Mouse (Mus musculus) embryo, embryonic 11 days (tissue): Measurements from ENCODE around the gene Timd2.
"Not testable (repeated sequence)": the region's sequence is repeated elsewhere in the genome, so short reads cannot be mapped to it uniquely, and the experiment has no call there.

Source experiments
- DNase-seq: peaks from one replicate; pipeline ENCODE4 v3.0.0-alpha.2; 2015

Timd2 gene

GRCm38 (mm10) chr11:46652476-46652875 is 54.4 kb downstream of the Timd2 start:
- DNase-seq: no peak

- not testable (repeated sequence) for DNase-seq
These were observed 57.2 kb downstream of the Timd2 start for GRCm38 (mm10) chr11:46649655-46650054.

GRCm38 (mm10) chr11:46644824-46645223 is 62.0 kb downstream of the Timd2 start:
- no peak for DNase-seq

DNA sequence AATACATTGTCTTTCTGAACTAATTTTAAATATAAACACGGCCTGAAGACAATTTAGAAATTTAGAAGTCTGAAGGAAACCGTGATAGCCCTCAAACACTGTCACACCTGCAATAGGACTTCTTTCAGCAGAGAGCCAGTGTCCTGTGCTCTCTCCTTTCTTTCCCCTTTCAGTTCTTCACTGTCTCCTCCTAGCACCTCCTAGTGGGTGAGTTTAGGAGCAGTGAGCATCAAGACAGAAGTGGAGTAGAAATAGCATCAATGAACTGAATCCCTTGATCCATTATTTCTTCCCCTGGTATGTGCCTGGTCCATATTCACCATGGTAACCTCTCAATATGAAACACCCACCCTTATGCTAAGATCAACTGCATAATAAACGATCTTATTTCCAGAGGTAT is 70.3 kb downstream of the Timd2 start:
- DNase-seq: no peak

DNA sequence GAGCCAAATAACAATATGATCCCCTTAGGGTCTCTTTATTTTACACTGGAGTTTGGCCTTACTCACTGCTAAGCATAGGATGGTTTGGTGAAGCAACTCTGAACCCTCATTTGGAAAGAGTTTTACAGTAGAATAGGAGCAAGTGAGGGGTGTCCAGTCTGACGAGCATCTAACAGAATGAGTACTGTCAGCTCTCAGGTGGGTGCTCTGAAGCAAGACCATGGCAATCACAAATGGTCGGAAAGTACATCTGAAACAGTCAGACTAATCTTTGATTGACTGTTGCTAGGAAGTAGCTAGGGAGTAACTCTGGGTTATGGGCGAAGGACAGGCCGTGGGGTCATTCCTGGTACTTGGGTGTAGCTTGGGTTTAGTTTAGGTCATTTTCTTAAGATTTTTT is 71.3 kb downstream of the Timd2 start:
- DNase-seq: not testable (repeated sequence)

- peak; percentile 65 for DNase-seq
These were observed 75.2 kb downstream of the Timd2 start for GRCm38 (mm10) chr11:46631635-46632034.

DNA sequence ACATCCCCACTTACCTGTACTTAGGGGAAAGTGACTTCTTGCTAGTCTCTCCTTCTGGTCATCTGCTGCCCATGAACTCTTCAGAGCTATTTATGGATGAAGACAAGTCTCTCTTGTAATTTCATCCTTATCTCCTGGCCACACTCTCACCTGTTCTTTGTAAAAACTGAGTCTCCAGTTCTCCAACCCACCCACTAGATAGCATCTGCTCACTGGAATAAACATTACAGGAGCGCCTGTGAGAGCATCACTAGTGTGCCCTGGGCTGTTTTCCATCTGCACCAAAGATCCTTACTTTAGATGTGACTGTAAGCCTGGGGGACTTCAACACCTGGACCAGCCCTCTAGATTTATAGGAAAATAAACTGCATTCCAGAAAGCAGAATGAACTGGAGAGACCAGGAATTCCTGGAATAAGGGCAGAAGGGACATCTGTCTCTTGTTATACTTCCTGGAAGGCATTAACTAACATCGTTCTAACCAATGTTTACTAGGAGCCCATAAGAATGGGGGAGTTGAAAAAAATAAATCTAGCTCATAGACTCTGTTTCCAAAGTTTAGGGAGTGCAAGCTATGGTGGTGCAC is 77.6 kb downstream of the Timd2 start, which contains the start of gene Dppa1:
Gene Dppa1, minus strand, starts transcription at position 51 of the 585 bp plus-strand sequence.
- DNase-seq: no peak

GRCm38 (mm10) chr11:46620414-46621168 is 86.3 kb downstream of the Timd2 start:
- no peak for DNase-seq

- DNase-seq: no peak
These were observed 86.9 kb downstream of the Timd2 start for GRCm38 (mm10) chr11:46619929-46620328.
